Mouse (Mus musculus) thymus, adult 2 months (tissue): ENCODE results near the gene Sgms1.

Source experiments
- CTCF ChIP-seq: fragments of 200-500 bp; IDR thresholded peaks from 2 replicates; pipeline ENCODE4 v1.5.1; 2012; ENCODE audit warnings: mild to moderate bottlenecking, control low read depth, low read length, moderate library complexity, borderline replicate concordance; ENCODE audit not compliant: control insufficient read depth, poor library complexity, insufficient read depth; ENCODE audit errors: extremely low read depth
- POLR2A ChIP-seq: fragments of 200-500 bp; IDR thresholded peaks from 2 replicates; pipeline ENCODE4 v1.6.1; 2012; ENCODE audit warnings: mild to moderate bottlenecking, low read length, control low read depth, moderate library complexity; ENCODE audit not compliant: control insufficient read depth, poor library complexity, insufficient read depth; ENCODE audit errors: extremely low read depth

- TF ChIP-seq CTCF (no peak), POLR2A (no peak)
These were observed 56.0 kb downstream of the Sgms1 start for GRCm38 (mm10) chr19:32333544-32333943.
